Mouse (Mus musculus) forebrain, embryonic 13.5 days (tissue): ENCODE measurements around the gene Gm3238. TPM values are rescaled to one million over a fixed set of nuclear protein-coding genes. Genes with fewer than 3 reads are reported as not detected.
"Not testable (repeated sequence)": the region's sequence is repeated elsewhere in the genome, so short reads cannot be mapped to it uniquely, and the experiment has no call there.

Experiments
- ATAC-seq: fragments of 200-750 bp; cut with Nextera tagmentation; 2 replicates; pipeline ENCODE4 v1.8.0; 2017
- H3K27ac ChIP-seq: fragments of 300-500 bp; sonication (generic); 2 replicates; pipeline ENCODE4 v1.5.1; 2015; ENCODE audit warnings: inconsistent platforms, mild to moderate bottlenecking, moderate library complexity
- H3K27me3 ChIP-seq: fragments of 300-500 bp; sonication (generic); 2 replicates; pipeline ENCODE4 v1.6.1; 2015; ENCODE audit warnings: mild to moderate bottlenecking, inconsistent platforms
- H3K36me3 ChIP-seq: fragments of 300-500 bp; sonication (generic); 2 replicates; pipeline ENCODE4 v1.6.1; 2015; ENCODE audit warnings: mild to moderate bottlenecking, inconsistent platforms; ENCODE audit not compliant: poor library complexity, severe bottlenecking
- H3K4me1 ChIP-seq: fragments of 300-500 bp; sonication (generic); 2 replicates; pipeline ENCODE4 v1.6.1; 2015; ENCODE audit warnings: inconsistent platforms
- H3K4me2 ChIP-seq: fragments of 300-500 bp; sonication (generic); 2 replicates; pipeline ENCODE4 v1.6.1; 2015; ENCODE audit warnings: inconsistent platforms, mild to moderate bottlenecking, moderate library complexity
- H3K4me3 ChIP-seq: fragments of 300-500 bp; sonication (generic); 2 replicates; pipeline ENCODE4 v1.5.1; 2015; ENCODE audit warnings: mild to moderate bottlenecking, inconsistent platforms
- H3K9ac ChIP-seq: fragments of 300-500 bp; sonication (generic); 2 replicates; pipeline ENCODE4 v1.6.1; 2015; ENCODE audit warnings: mild to moderate bottlenecking, inconsistent platforms
- H3K9me3 ChIP-seq: fragments of 300-500 bp; sonication (generic); replicated peaks from 2 replicates; pipeline ENCODE4 v1.6.1; 2016; ENCODE audit warnings: inconsistent platforms
- WGBS: fragments of 180-500 bp; shearing (Covaris S2); methylation state at CpG from one replicate; pipeline ENCODE4 v1.1.7; 2015; 5-methylcytosine and 5-hydroxymethylcytosine counted together
- polyA plus RNA-seq: library from polyadenylated mRNA; unstranded; fragments of >200 nt; fragmentation: Nextera tagmentation; extraction: Ambion mirVana; gene quantifications from 2 replicates; pipeline ENCODE4 v1.2.1, GENCODE M21; 2015

Gm3238 gene
- polyA plus RNA-seq, result not detected in 2 replicates

DNA sequence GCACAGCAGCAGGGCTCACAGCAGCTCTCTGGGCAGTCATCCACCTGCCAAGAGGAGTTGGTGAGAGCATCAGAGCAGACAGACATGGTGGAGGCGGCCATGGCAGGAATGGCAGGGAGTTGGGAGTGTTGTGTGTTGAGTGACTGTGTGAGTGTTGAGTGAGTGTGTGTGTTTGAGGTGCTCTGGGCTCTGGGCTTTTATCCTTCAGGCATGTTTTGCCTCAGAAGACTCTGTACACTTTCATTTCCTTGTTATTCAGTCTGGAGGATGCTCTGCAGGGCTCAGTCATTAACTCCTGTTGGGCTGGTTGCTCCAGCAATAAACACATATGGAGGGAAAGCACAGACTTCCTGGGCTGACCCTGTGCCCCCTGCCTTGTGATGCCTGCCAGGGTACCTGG lies at the start of gene Gm3238:
Gm3238 (minus strand) TSS at position 101 of the 400 bp plus-strand sequence.
- H3K4me1 ChIP-seq, H3K4me2 ChIP-seq, H3K4me3 ChIP-seq, H3K9me3 ChIP-seq, H3K9ac ChIP-seq, H3K27me3 ChIP-seq, H3K36me3 ChIP-seq, ATAC-seq: not testable (repeated sequence)
- peak within 1 kb of the TSS; percentile 51; the same call in 1 of the 2 replicates for H3K27ac ChIP-seq
- WGBS, result no CpG with 5 or more reads among the region's 1 CpGs

GRCm38 (mm10) chr10:77819203-77819602 lies 48.1 kb upstream of the Gm3238 start:
- no peak overlapping the region for H3K4me2 ChIP-seq
- no peak overlapping the region for H3K4me3 ChIP-seq
- H3K9ac ChIP-seq, result no peak overlapping the region
- ATAC-seq, result no peak
- no peaks in the 10 kb centered on the region for H3K4me1 ChIP-seq
- H3K36me3 ChIP-seq, result no peaks in the 10 kb centered on the region
- no peaks in the 10 kb centered on the region for H3K9me3 ChIP-seq
- H3K27me3 ChIP-seq, result no peaks in the 10 kb centered on the region
- H3K27ac ChIP-seq, result no peak overlapping the region
- WGBS, result 21% methylated on average over 4 of the region's 4 CpGs

- H3K9me3 ChIP-seq, result no peaks in the 10 kb centered on the region
- no peaks in the 10 kb centered on the region for H3K36me3 ChIP-seq
- ATAC-seq, result no peak
- 96% methylated on average over 4 of the region's 4 CpGs for WGBS
- H3K4me2 ChIP-seq, result no peak overlapping the region
- no peak overlapping the region for H3K4me3 ChIP-seq
- no peaks in the 10 kb centered on the region for H3K27me3 ChIP-seq
- H3K9ac ChIP-seq, result no peak overlapping the region
- H3K27ac ChIP-seq, result no peak overlapping the region
- H3K4me1 ChIP-seq, result no peaks in the 10 kb centered on the region
Observed at GRCm38 (mm10) chr10:77818523-77818922, 47.4 kb upstream of the Gm3238 start.

GRCm38 (mm10) chr10:77815514-77815913 lies 44.4 kb upstream of the Gm3238 start:
- no peak overlapping the region for H3K9ac ChIP-seq
- H3K4me1 ChIP-seq, result no peaks in the 10 kb centered on the region
- no peak for ATAC-seq
- H3K27me3 ChIP-seq, result no peaks in the 10 kb centered on the region
- H3K36me3 ChIP-seq, result no peaks in the 10 kb centered on the region
- no peaks in the 10 kb centered on the region for H3K9me3 ChIP-seq
- no peak overlapping the region for H3K4me2 ChIP-seq
- 30% methylated on average over 5 of the region's 5 CpGs for WGBS
- no peak overlapping the region for H3K4me3 ChIP-seq
- no peak overlapping the region for H3K27ac ChIP-seq

DNA sequence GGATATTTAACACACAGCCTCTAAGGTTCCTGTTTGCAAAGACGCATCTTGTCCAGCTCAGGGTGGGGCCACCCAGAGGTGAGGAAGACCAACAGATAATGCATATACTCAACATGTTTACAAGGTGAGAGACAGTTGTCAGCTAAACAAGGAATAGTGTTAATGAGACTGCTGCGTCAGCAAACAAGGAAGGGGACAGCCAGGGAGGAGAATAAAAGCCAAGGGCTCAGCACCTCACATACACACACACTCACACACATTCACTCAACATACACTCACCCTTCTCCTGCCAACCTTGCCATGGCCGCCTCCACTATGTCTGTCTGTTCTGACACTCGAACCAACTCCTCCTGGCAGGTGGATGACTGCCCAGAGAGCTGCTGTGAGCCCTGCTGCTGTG lies 43.3 kb upstream of the Gm3238 start, which contains the start of gene Gm2696:
Gm2696 (plus strand) TSS at position 301 of the 400 bp plus-strand sequence.
- ATAC-seq, result no peak
- no peak within 1 kb of the TSS for H3K27ac ChIP-seq
- H3K9ac ChIP-seq, result no peak within 1 kb of the TSS
- H3K4me3 ChIP-seq, result no peak within 1 kb of the TSS
- no peaks in the 10 kb centered on the region for H3K27me3 ChIP-seq
- 49% methylated on average over 4 of the region's 4 CpGs for WGBS
- H3K36me3 ChIP-seq, result no peaks in the 10 kb centered on the region
- peaks cover 3% of the 10 kb centered on the region; the same call in 1 of the 2 replicates for H3K9me3 ChIP-seq
- no peaks in the 10 kb centered on the region for H3K4me1 ChIP-seq
- no peak within 1 kb of the TSS for H3K4me2 ChIP-seq

DNA sequence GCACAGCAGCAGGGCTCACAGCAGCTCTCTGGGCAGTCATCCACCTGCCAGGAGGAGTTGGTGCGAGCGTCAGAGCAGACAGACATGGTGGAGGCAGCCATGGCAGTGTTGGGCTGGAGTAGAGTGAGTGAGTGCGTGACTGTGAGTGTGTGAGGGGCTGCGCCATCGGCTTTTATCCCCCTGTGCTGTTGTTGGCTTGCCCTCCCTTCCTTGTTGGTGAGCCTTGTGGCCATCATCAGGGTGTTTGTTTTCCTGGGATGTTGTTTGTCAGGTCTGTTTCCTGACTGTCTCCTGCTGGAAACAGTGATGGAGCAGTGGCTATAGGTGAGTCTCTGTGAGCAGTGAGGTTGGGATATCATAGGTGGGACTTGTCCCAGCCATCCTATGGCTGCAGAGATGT lies 40.6 kb upstream of the Gm3238 start, which contains the start of gene Gm9507:
Gm9507 (minus strand) TSS at position 101 of the 400 bp plus-strand sequence.
- no peak within 1 kb of the TSS for H3K9ac ChIP-seq
- no peak within 1 kb of the TSS for H3K27ac ChIP-seq
- no peaks in the 10 kb centered on the region for H3K27me3 ChIP-seq
- ATAC-seq, result no peak
- no peaks in the 10 kb centered on the region for H3K4me1 ChIP-seq
- no peak within 1 kb of the TSS for H3K4me2 ChIP-seq
- no peak within 1 kb of the TSS for H3K4me3 ChIP-seq
- 67% methylated on average over 5 of the region's 5 CpGs for WGBS
- no peaks in the 10 kb centered on the region for H3K36me3 ChIP-seq
- peaks cover 3% of the 10 kb centered on the region; the same call in 1 of the 2 replicates for H3K9me3 ChIP-seq

GRCm38 (mm10) chr10:77804095-77804494 lies 33.0 kb upstream of the Gm3238 start:
- Histone ChIP-seq H3K9me3 (no peaks in the 10 kb centered on the region), H3K4me1 (0 out of 2 replicates have a peak, but pooled peaks cover under 1% of the 10 kb centered on the region), H3K4me2 (no peak overlapping the region), H3K4me3 (no peak overlapping the region), H3K27ac (no peak overlapping the region), H3K27me3 (no peaks in the 10 kb centered on the region), H3K9ac (no peak overlapping the region), H3K36me3 (no peaks in the 10 kb centered on the region)
- no peak for ATAC-seq
- 84% methylated on average over 3 of the region's 3 CpGs for WGBS

GRCm38 (mm10) chr10:77798921-77799508 lies 27.9 kb upstream of the Gm3238 start, which contains the start of gene Gm19668:
TSS of gene Gm19668 (minus strand) at chr10:77799133.
- Histone ChIP-seq H3K9me3 (no peaks in the 10 kb centered on the region), H3K27me3 (no peaks in the 10 kb centered on the region), H3K9ac (no peak within 1 kb of the TSS), H3K4me2 (no peak within 1 kb of the TSS), H3K4me1 (peaks cover 13% of the 10 kb centered on the region), H3K36me3 (no peaks in the 10 kb centered on the region), H3K27ac (peak within 1 kb of the TSS; percentile 69), H3K4me3 (no peak within 1 kb of the TSS)
- no peak for ATAC-seq
- WGBS, result 66% methylated on average over 8 of the region's 8 CpGs

DNA sequence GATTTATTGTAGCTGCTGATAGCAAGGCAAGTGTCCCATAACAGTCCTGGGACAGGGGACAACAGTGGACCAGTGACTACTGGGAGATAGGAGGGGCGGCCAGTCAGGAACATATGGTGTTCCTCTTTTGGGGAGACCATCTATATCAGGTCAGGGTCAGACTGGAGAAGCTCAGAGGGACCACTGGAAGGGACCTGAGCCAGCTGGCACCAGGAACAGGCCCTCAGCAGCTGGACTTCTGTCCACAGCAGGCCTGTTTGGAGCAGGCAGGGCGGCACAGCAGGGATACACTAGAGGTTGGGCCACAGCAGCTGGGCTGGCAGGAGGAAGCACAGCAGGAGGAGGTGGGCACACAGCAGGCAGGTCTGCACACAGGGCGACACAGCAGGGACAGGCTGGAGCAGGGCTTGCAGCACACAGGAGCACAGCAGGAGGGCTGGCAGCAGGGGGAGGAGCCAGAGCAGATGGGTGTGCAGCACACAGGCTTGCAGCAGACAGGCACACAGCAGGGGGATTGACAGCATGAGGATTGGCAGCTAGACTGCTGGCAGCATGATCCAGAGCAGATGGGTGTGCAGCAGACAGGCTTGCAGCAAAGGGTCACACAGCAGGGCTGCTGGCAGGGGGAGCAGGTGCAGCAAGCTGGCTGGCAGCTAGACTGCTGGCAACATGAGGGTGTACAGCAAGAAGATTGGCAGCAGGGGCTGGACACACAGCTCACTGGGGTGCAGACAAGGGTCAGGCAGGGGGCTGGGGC lies 27.2 kb upstream of the Gm3238 start:
- 38% methylated on average over 3 of the region's 3 CpGs for WGBS

DNA sequence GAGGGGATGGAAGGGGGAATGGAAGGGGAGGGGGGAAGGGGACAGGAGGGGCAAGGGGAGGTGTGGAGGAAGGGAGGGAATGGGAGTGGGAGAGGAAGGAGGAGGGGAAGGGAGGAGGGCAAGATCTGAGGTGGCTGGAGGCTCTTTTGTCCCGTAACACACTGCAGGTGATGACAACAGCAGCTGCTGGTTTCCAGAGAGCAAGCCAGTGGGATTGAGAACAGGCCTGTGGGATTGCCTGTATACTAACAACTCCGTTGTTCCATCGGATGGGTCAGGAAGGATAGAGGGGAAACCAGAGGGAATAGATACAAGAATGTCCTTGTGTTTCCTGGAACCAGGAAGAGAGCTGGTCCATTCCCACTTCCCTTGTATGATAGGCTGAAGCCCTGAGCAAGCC lies 26.6 kb upstream of the Gm3238 start:
- H3K9ac ChIP-seq, result no peak overlapping the region
- H3K4me2 ChIP-seq, result no peak overlapping the region
- H3K4me3 ChIP-seq, result no peak overlapping the region
- peaks cover 13% of the 10 kb centered on the region for H3K4me1 ChIP-seq
- WGBS, result 15% methylated on average over 3 of the region's 3 CpGs
- H3K27me3 ChIP-seq, result no peaks in the 10 kb centered on the region
- no peaks in the 10 kb centered on the region for H3K9me3 ChIP-seq
- no peaks in the 10 kb centered on the region for H3K36me3 ChIP-seq
- no peak for ATAC-seq
- H3K27ac ChIP-seq, result peak overlapping the region; percentile 69

More for the DNA sequence above, 27.2 kb upstream of the Gm3238 start:
- not testable (repeated sequence) for ATAC-seq, H3K4me2 ChIP-seq, H3K4me3 ChIP-seq, H3K9ac ChIP-seq, H3K36me3 ChIP-seq, H3K9me3 ChIP-seq, H3K27me3 ChIP-seq
- Histone ChIP-seq H3K4me1 (peaks cover 13% of the 10 kb centered on the region), H3K27ac (peak overlapping the region; percentile 69)

GRCm38 (mm10) chr10:77794976-77795375 lies 23.9 kb upstream of the Gm3238 start, which contains the start of gene Gm9639:
TSS of gene Gm9639 (minus strand) at chr10:77795076.
- H3K9ac ChIP-seq, result no peak within 1 kb of the TSS
- H3K36me3 ChIP-seq, result no peaks in the 10 kb centered on the region
- H3K27ac ChIP-seq, result no peak within 1 kb of the TSS; the same call in 1 of the 2 replicates
- no peak within 1 kb of the TSS for H3K4me2 ChIP-seq
- no peak within 1 kb of the TSS for H3K4me3 ChIP-seq
- no peak for ATAC-seq
- WGBS, result 50% methylated on average over 2 of the region's 2 CpGs
- peaks cover 13% of the 10 kb centered on the region for H3K4me1 ChIP-seq
- H3K9me3 ChIP-seq, result no peaks in the 10 kb centered on the region
- no peaks in the 10 kb centered on the region for H3K27me3 ChIP-seq

GRCm38 (mm10) chr10:77788621-77789020 lies 17.5 kb upstream of the Gm3238 start:
- Histone ChIP-seq H3K9me3 (no peaks in the 10 kb centered on the region), H3K27me3 (no peaks in the 10 kb centered on the region), H3K4me3 (no peak overlapping the region), H3K36me3 (no peaks in the 10 kb centered on the region), H3K4me2 (no peak overlapping the region), H3K9ac (no peak overlapping the region), H3K27ac (no peak overlapping the region), H3K4me1 (no peaks in the 10 kb centered on the region)
- 92% methylated on average over 2 of the region's 2 CpGs for WGBS
- no peak for ATAC-seq
